Mouse (Mus musculus) bone marrow macrophage, adult 2 months (primary cell): ENCODE measurements around the gene Csnk2a2.

Source experiments
- CTCF ChIP-seq: IDR thresholded peaks from 2 replicates; pipeline ENCODE4 v1.5.1; 2012; ENCODE audit warnings: low read depth, mild to moderate bottlenecking, low read length, moderate library complexity
- POLR2A ChIP-seq: IDR thresholded peaks from 2 replicates; pipeline ENCODE4 v1.6.1; 2012; ENCODE audit warnings: mild to moderate bottlenecking, low read depth, low read length, borderline replicate concordance

- TF ChIP-seq CTCF (no peak), POLR2A (no peak)
These were observed 59.9 kb downstream of the Csnk2a2 start for GRCm38 (mm10) chr8:95429945-95430344.
